ENCODE assay signal across 8 mouse cellular contexts in the genomic region with DNA sequence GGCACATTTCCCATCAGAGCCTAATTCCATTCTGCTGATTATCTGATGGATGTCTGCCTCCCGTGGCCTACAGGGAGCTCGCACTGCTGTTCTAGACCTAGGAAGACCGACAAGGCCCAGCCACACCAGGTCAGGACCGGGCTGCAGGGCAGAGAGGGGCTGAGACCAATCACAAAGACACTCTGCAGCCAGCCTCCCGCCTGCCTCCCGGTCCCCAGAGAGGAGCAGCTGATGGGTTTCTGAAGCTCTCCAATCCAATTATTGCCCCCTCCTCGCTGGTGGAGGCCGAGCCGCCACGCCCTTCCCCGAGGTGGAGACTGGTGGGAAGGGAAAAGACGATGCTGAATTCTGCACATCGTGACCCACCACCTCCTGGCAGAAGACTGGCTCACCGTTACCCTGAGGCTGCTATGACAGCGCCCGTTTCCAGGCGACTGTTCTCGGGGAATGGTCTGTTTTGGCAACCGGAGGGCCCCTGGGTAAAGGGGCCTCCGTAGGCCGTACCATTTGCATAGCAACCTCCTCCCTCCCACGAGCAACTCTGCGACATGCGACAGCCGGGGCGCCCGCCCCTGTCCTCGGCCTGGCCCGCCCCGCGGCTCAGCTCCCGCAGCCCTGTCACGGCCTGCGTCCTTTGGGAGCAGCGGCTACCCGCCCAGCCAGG. TPM values are rescaled to one million over a fixed set of nuclear protein-coding genes. Genes with fewer than 3 reads are reported as not detected.
DNase-seq lines count a peak whose midpoint lies in the region; ATAC-seq and TF ChIP-seq lines count a peak whose summit lies in the region.

No protein-coding gene starts in this region.

- TF ChIP-seq POLR2A in bone marrow macrophage, adult 2 months (IDR thresholded peaks at IDR 0.05; ENCODE audit: borderline replicate concordance, low read depth, low read length) = no peak
- no peak for TF ChIP-seq POLR2A in limb, embryonic 14.5 days (IDR thresholded peaks at IDR 0.05; ENCODE audit: borderline replicate concordance, extremely low read depth, insufficient read depth, insufficient read length)

- no peak for TF ChIP-seq CTCF in bone marrow macrophage, adult 2 months (IDR thresholded peaks at IDR 0.05; ENCODE audit: low read depth, low read length)

- no peaks in the 10 kb centered on the region for H3K36me3 ChIP-seq in embryonic facial prominence, embryonic 15.5 days
- H3K36me3 ChIP-seq in heart, embryonic 10.5 days = no peaks in the 10 kb centered on the region
- no peaks in the 10 kb centered on the region for H3K36me3 ChIP-seq in kidney, embryonic 14.5 days (ENCODE audit: control insufficient read depth, insufficient read depth, low read length)
- H3K36me3 ChIP-seq in limb, embryonic 14.5 days (ENCODE audit: control insufficient read depth, insufficient read depth, low read length) = no peaks in the 10 kb centered on the region
- H3K36me3 ChIP-seq in midbrain, embryonic 15.5 days (replicated peaks) = no peaks in the 10 kb centered on the region

- H3K9ac ChIP-seq in embryonic facial prominence, embryonic 15.5 days = peak overlapping the region; percentile 15; the same call in 1 of the 2 replicates
- peak overlapping the region; percentile 40 for H3K9ac ChIP-seq in kidney, embryonic 14.5 days (ENCODE audit: low read depth, low read length)
- peak overlapping the region; percentile 57 for H3K9ac ChIP-seq in limb, embryonic 14.5 days (ENCODE audit: low read depth, low read length, severe bottlenecking)
- H3K9ac ChIP-seq in midbrain, embryonic 15.5 days = peak overlapping the region; percentile 41

- H3K4me2 ChIP-seq in embryonic facial prominence, embryonic 15.5 days (replicated peaks) = peak overlapping the region; percentile 74
- H3K4me2 ChIP-seq in kidney, embryonic 14.5 days (replicated peaks; ENCODE audit: low read depth, low read length) = peak overlapping the region; percentile 43
- peak overlapping the region; percentile 77 for H3K4me2 ChIP-seq in limb, embryonic 14.5 days (replicated peaks; ENCODE audit: low read depth, low read length, severe bottlenecking)
- peak overlapping the region; percentile 58 for H3K4me2 ChIP-seq in midbrain, embryonic 15.5 days

- peak overlapping the region; percentile 71 for H3K4me3 ChIP-seq in bone marrow macrophage, adult 2 months (ENCODE audit: insufficient read depth, low read length)
- H3K4me3 ChIP-seq in embryonic facial prominence, embryonic 15.5 days (replicated peaks) = peak overlapping the region; percentile 47
- peak overlapping the region; percentile 58 for H3K4me3 ChIP-seq in heart, embryonic 10.5 days
- peak overlapping the region; percentile 26 for H3K4me3 ChIP-seq in kidney, embryonic 14.5 days (ENCODE audit: low read length)
- H3K4me3 ChIP-seq in limb, embryonic 14.5 days (replicated peaks; ENCODE audit: low read length) = peak overlapping the region; percentile 37
- peak overlapping the region; percentile 37 for H3K4me3 ChIP-seq in midbrain, embryonic 15.5 days

- no peaks in the 10 kb centered on the region for H3K9me3 ChIP-seq in embryonic facial prominence, embryonic 15.5 days (replicated peaks)
- no peaks in the 10 kb centered on the region for H3K9me3 ChIP-seq in heart, embryonic 10.5 days
- no peaks in the 10 kb centered on the region for H3K9me3 ChIP-seq in kidney, embryonic 14.5 days (ENCODE audit: control insufficient read depth, low read length)
- no peaks in the 10 kb centered on the region for H3K9me3 ChIP-seq in limb, embryonic 14.5 days (ENCODE audit: control insufficient read depth, low read length)
- no peaks in the 10 kb centered on the region for H3K9me3 ChIP-seq in midbrain, embryonic 15.5 days

- H3K4me1 ChIP-seq in bone marrow macrophage, adult 2 months (ENCODE audit: control insufficient read depth, insufficient read depth, low read length) = peaks cover 49% of the 10 kb centered on the region
- H3K4me1 ChIP-seq in embryonic facial prominence, embryonic 15.5 days = peaks cover 30% of the 10 kb centered on the region
- peaks cover 87% of the 10 kb centered on the region for H3K4me1 ChIP-seq in heart, embryonic 10.5 days
- H3K4me1 ChIP-seq in kidney, embryonic 14.5 days (ENCODE audit: control insufficient read depth, insufficient read depth, low read length) = peaks cover 23% of the 10 kb centered on the region
- H3K4me1 ChIP-seq in limb, embryonic 14.5 days (ENCODE audit: control insufficient read depth, insufficient read depth, low read length) = peaks cover 12% of the 10 kb centered on the region
- peaks cover 16% of the 10 kb centered on the region for H3K4me1 ChIP-seq in midbrain, embryonic 15.5 days

- peak overlapping the region; percentile 99 for H3K27ac ChIP-seq in bone marrow macrophage, adult 2 months (ENCODE audit: insufficient read depth, low read depth, low read length)
- peak overlapping the region; percentile 78 for H3K27ac ChIP-seq in embryonic facial prominence, embryonic 15.5 days (replicated peaks)
- peak overlapping the region; percentile 92 for H3K27ac ChIP-seq in heart, embryonic 10.5 days
- H3K27ac ChIP-seq in kidney, embryonic 14.5 days (ENCODE audit: low read depth, low read length) = peak overlapping the region; percentile 73
- H3K27ac ChIP-seq in limb, embryonic 14.5 days (replicated peaks; ENCODE audit: low read depth, low read length) = peak overlapping the region; percentile 35; the same call in 1 of the 2 replicates
- peak overlapping the region; percentile 82 for H3K27ac ChIP-seq in midbrain, embryonic 15.5 days

- peak; percentile 90 for DNase-seq in CD4-positive helper T cell, adult 2 months (ENCODE audit: low read depth, low spot score)
- peak; percentile 96 for DNase-seq in heart, embryonic 10.5 days (ENCODE audit: low spot score)
- peak; percentile 45 for DNase-seq in limb, embryonic 14.5 days (ENCODE audit: low spot score)
- peak; percentile 85 to 88 for DNase-seq in spleen, postnatal 10 days (ENCODE audit: low spot score in 2 of 2)

- under 1% methylated on average over 36 of the region's 36 CpGs for WGBS in embryonic facial prominence, embryonic 15.5 days
- 1% methylated on average over 36 of the region's 36 CpGs for WGBS in heart, embryonic 10.5 days
- WGBS in kidney, embryonic 14.5 days = under 1% methylated on average over 36 of the region's 36 CpGs
- 2% methylated on average over 33 of the region's 36 CpGs for WGBS in limb, embryonic 14.5 days
- under 1% methylated on average over 31 of the region's 36 CpGs for whole genome bisulfite sequencing in midbrain, embryonic 15.5 days

- peak; percentile 88 for ATAC-seq in embryonic facial prominence, embryonic 15.5 days (ENCODE audit: insufficient number of reproducible peaks, low FRiP score, low TSS enrichment, low read depth)
- ATAC-seq in kidney, embryonic 14.5 days (ENCODE audit: low FRiP score, low TSS enrichment) = peak; percentile 84
- ATAC-seq in limb, embryonic 14.5 days (ENCODE audit: low FRiP score, low read depth) = peak; percentile 78
- peak; percentile 85 for ATAC-seq in midbrain, embryonic 15.5 days (replicated peaks)

- no peaks in the 10 kb centered on the region for H3K27me3 ChIP-seq in embryonic facial prominence, embryonic 15.5 days
- H3K27me3 ChIP-seq in heart, embryonic 10.5 days (ENCODE audit: insufficient read depth, poor library complexity, severe bottlenecking) = no peaks in the 10 kb centered on the region
- no peaks in the 10 kb centered on the region for H3K27me3 ChIP-seq in kidney, embryonic 14.5 days (ENCODE audit: control insufficient read depth, insufficient read depth, low read length)
- H3K27me3 ChIP-seq in limb, embryonic 14.5 days (ENCODE audit: control insufficient read depth, insufficient read depth, low read length) = no peaks in the 10 kb centered on the region
- H3K27me3 ChIP-seq in midbrain, embryonic 15.5 days (replicated peaks) = no peaks in the 10 kb centered on the region

RNA-seq across cellular contexts. Expression of a gene that starts 53.5 kb away (rescaled TPM):
- 84.5 and 85.2 TPM in 2 replicates for polyA plus RNA-seq in bone marrow macrophage, adult 2 months (2012; ENCODE audit: insufficient read depth, insufficient read length, missing spikeins)
- 17.8 and 20.0 TPM in 2 replicates for polyA plus RNA-seq in embryonic facial prominence, embryonic 15.5 days (2015; fragmentation: Nextera tagmentation; extraction: Ambion mirVana)
- polyA plus RNA-seq in heart, embryonic 10.5 days (2016; fragmentation: Nextera tagmentation; extraction: Ambion mirVana) = 28.7 and 31.4 TPM in 2 replicates
- polyA plus RNA-seq in kidney, embryonic 14.5 days (2014; fragmentation: Nextera tagmentation; extraction: Ambion mirVana) = 12.6 and 15.6 TPM in 2 replicates
- polyA plus RNA-seq in limb, embryonic 14.5 days (2012; rRNA removed) = 18.4 and 23.3 TPM in 2 replicates
- 15.7 TPM in 2 replicates for polyA plus RNA-seq in limb, embryonic 14.5 days (2014; fragmentation: Nextera tagmentation; extraction: Ambion mirVana)
- 10.3 and 10.9 TPM in 2 replicates for polyA plus RNA-seq in midbrain, embryonic 15.5 days (2015; fragmentation: Nextera tagmentation; extraction: Ambion mirVana)

Comparison
In these comparisons a context has a peak if more than half of its experiments do, and no peak if none do; other contexts are left out.
1. Peak in every context shown above with its lines: DNase-seq, ATAC-seq, H3K4me3 ChIP-seq and H3K27ac ChIP-seq.
2. DNase-seq: peak in every context shown above with its lines; median percentile 96 in heart, embryonic 10.5 days; 90 in CD4-positive helper T cell, adult 2 months; 86 in spleen, postnatal 10 days; 45 in limb, embryonic 14.5 days.
3. H3K27ac ChIP-seq: peak in every context shown above with its lines; median percentile 99 in bone marrow macrophage, adult 2 months; 92 in heart, embryonic 10.5 days; 82 in midbrain, embryonic 15.5 days; 78 in embryonic facial prominence, embryonic 15.5 days; 73 in kidney, embryonic 14.5 days; 35 in limb, embryonic 14.5 days.